Mouse (Mus musculus): ENCODE results near the gene Nes. TPM values are rescaled to one million over a fixed set of nuclear protein-coding genes. Genes with fewer than 3 reads are reported as not detected.

The Nes gene
- polyA plus RNA-seq, 1 experiment from 2014 or later: 20.0 TPM

DNA sequence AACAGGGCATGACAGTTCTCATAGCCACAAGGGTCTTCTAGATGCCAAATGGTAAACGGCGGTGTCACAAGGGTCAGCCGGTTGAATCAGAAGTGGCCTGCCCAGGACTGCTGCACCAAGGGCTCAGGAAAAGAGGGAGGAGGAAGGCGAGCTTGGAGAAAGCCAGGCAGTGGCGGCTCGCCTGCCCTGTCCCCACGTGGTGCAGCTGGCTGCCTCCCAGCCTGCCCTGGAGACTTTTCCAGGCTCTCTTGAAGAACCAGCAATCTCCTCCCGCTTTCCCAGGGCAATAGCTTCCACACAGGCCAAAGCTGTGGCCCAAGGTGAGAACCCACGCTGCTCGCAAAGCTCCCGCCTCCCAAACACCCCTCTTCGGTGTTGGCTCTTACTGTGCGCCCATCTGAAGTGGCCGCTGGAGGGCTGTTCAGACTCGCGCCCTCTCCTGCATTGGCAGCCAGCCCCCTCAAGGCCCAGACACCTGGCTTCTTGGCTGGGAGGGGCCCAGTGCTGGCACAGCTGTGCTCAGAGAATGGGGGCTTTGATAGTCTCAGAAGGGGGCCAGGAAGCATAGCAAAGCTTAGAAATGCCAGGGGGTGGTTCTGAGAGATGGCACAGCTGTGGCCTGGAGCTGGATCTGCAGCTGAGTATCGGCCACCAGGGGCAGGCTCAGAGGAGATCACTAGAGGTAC lies 31.6 kb downstream of the Nes start:
- ATAC-seq: no peak
- Histone ChIP-seq H3K4me3 (replicated peaks) (no peak overlapping the region), H3K4me1 (replicated peaks) (peaks cover 10% of the 10 kb centered on the region; the same call in 1 of the 2 replicates), H3K9ac (no peak overlapping the region), H3K27me3 (replicated peaks) (peaks cover 74% of the 10 kb centered on the region), H3K36me3 (no peaks in the 10 kb centered on the region), H3K4me2 (replicated peaks) (no peak overlapping the region), H3K27ac (no peak overlapping the region), H3K9me3 (0 out of 2 replicates have a peak, but pooled peaks cover 3% of the 10 kb centered on the region)
- WGBS: 2% methylated on average over 17 of the region's 17 CpGs

GRCm38 (mm10) chr3:88005822-88006786 lies 35.2 kb downstream of the Nes start:
- Histone ChIP-seq H3K9me3 (0 out of 2 replicates have a peak, but pooled peaks cover 3% of the 10 kb centered on the region), H3K9ac (no peak overlapping the region), H3K4me2 (replicated peaks) (no peak overlapping the region), H3K4me1 (replicated peaks) (no peaks in the 10 kb centered on the region), H3K27ac (no peak overlapping the region), H3K4me3 (replicated peaks) (no peak overlapping the region), H3K36me3 (no peaks in the 10 kb centered on the region), H3K27me3 (replicated peaks) (peaks cover 46% of the 10 kb centered on the region)
- ATAC-seq: no peak
- WGBS: 75% methylated on average over 18 of the region's 18 CpGs

DNA sequence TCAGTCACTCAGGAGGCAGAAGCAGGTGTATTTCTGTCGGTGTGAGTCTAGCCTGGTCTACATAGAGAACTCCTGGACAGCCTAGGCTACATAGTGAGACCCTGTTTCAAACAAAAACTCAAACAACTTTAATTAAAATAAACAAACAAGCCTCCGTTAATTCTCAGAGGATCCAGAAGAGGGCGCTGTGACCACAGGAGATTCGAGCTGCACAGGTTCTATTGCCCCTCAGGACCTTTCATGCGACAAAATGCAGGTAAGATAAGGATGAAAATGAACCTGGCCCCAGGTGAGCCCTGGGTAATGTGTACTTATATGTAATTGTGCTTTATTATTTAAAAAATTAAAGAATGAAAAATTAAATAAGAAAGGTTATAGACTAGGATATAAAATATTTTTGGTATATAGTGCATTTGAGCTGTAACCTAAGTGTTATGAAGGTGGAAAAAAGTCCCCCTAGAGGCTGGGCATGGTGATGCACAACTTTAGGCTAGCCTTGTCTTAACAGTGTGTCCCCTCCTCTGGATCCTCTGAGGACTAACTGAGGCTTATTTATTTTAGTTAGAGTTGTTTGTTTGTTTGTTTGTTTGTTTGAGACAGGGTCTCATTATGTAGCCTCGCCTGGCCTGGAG lies 39.9 kb downstream of the Nes start:
- Histone ChIP-seq H3K36me3 (no peaks in the 10 kb centered on the region), H3K4me2 (replicated peaks) (no peak overlapping the region), H3K27ac (no peak overlapping the region), H3K27me3 (replicated peaks) (peaks cover 20% of the 10 kb centered on the region), H3K9ac (no peak overlapping the region), H3K9me3 (no peaks in the 10 kb centered on the region), H3K4me3 (replicated peaks) (no peak overlapping the region), H3K4me1 (replicated peaks) (no peaks in the 10 kb centered on the region)
- 7% methylated on average over 6 of the region's 6 CpGs for WGBS
- ATAC-seq: no peak

GRCm38 (mm10) chr3:88022322-88023191 lies 51.7 kb downstream of the Nes start:
- peaks cover 70% of the 10 kb centered on the region for H3K27me3 ChIP-seq (replicated peaks)
- peaks cover 18% of the 10 kb centered on the region for H3K4me1 ChIP-seq (replicated peaks)
- H3K4me3 ChIP-seq (replicated peaks): peak overlapping the region; percentile 57
- H3K9ac ChIP-seq: peak overlapping the region; percentile 41
- WGBS: 2% methylated on average over 65 of the region's 66 CpGs
- H3K4me2 ChIP-seq (replicated peaks): peak overlapping the region; percentile 100
- H3K9me3 ChIP-seq: no peaks in the 10 kb centered on the region
- no peak overlapping the region for H3K27ac ChIP-seq
- H3K36me3 ChIP-seq: no peaks in the 10 kb centered on the region
- peak; percentile 95 for ATAC-seq

DNA sequence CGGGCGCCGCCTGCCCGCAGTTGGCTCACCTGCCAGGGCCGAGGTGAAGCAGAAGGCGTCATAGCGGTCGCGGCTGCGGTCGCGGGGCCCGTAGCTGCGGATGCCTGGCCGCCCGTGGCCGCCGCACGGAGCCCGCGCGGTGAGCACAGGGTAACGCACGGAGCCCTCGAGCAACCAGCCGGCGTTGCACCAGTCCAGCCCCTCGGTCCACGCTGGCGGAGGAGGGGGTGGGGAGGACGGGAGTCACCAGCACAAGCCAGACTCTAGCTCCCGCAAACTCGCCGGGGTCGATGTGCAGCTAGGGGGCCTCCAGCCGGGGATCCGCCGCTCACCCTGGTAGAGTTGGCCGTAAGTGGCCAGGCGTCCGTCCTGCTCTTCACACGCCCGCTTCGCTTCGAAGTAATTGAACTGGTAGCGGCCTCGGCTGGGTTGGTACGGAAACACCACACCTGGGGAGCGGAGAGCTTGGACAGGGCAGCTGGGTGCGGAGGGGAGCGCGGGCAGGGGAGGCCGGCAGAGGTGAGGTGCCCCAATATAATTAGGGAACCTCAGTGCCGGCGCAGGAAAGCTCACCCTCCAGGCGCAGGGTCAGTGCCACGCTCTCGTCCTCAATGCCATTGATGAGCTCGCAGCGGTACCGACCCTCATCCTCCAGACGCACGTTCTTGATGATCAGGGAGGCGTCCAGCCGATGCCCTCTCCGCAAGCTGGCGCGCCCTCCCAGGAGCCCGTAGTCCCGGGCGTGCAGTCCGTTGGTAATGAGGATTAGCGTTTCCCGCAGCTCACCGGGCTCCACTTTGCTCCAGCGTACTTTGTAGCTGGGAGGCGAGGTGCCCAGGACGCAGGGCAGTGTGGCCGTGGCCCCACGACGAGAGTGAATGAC lies 52.6 kb downstream of the Nes start:
- peak; percentile 79 for ATAC-seq
- no peaks in the 10 kb centered on the region for H3K36me3 ChIP-seq
- peaks cover 18% of the 10 kb centered on the region for H3K4me1 ChIP-seq (replicated peaks)
- H3K4me2 ChIP-seq (replicated peaks): peak overlapping the region; percentile 100
- peak overlapping the region; percentile 41 for H3K9ac ChIP-seq
- whole genome bisulfite sequencing: under 1% methylated on average over 81 of the region's 81 CpGs
- peaks cover 65% of the 10 kb centered on the region for H3K27me3 ChIP-seq (replicated peaks)
- no peaks in the 10 kb centered on the region; the same call in 1 of the 2 replicates for H3K9me3 ChIP-seq
- H3K27ac ChIP-seq: no peak overlapping the region
- H3K4me3 ChIP-seq (replicated peaks): peak overlapping the region; percentile 57

DNA sequence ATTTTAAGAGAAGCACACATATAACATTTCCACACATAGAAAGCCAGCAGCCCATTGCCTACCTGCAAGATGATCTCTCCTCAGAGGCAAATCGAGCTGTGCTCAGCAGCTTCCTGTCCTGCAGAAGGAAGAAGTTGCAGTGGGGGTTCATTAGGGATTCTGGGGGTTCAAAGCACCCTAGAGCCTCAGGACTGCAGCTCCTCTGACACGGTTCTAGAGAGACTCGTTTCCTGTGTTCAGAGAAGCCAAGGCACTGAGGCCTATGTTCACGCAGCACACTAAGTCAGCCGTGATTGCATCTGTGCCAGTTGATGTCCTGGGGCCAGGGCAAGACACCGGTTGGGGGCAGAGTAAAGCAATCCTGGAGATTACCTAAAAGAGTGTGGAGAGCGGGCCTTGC lies 55.9 kb downstream of the Nes start:
- H3K27me3 ChIP-seq (replicated peaks): peaks cover 67% of the 10 kb centered on the region
- no peak overlapping the region for H3K4me3 ChIP-seq (replicated peaks)
- no peak for ATAC-seq
- H3K9ac ChIP-seq: no peak overlapping the region
- no peak overlapping the region for H3K4me2 ChIP-seq (replicated peaks)
- no peaks in the 10 kb centered on the region; the same call in 1 of the 2 replicates for H3K9me3 ChIP-seq
- peaks cover 18% of the 10 kb centered on the region for H3K4me1 ChIP-seq (replicated peaks)
- 62% methylated on average over 7 of the region's 7 CpGs for WGBS
- no peaks in the 10 kb centered on the region for H3K36me3 ChIP-seq
- H3K27ac ChIP-seq: no peak overlapping the region

DNA sequence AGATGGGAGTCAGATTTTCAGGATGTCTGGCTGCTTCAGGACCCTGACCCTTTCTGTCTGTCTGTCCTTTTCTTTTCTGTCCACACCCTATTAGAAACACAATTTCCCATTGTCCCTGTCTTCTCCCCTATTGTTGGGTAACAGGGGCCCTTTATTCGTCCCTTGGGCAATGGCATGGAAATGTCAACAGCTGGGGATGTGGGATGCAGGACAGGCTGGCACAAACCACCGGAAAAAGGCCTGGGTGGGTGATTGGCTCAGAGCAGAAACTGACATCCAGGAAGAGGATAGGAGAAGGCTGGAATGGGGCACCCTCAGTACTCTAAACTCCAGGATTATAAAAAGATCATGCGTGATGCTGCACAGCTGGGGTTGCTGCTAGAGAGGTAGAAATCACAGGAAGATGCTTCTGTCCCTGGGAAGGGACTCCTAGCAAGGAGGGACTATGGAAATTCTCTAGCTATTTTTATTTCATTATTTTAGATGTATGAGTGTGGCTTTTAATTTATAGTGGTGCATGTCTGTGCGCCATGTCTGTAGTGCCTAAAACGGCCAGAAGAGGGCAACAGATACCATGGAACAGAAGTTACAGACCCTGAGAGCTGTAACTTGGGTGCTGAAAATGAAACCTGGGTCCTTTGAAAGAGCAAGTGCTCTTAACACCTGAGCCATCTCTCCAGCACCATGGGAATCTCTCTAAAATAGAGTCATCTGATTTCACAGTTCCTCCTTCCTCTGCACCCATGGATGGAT lies 56.7 kb downstream of the Nes start, which contains the start of gene Hapln2:
TSS of gene Hapln2 (minus strand) at position 150 of the 753 bp plus-strand sequence.
- 49% methylated on average over 5 of the region's 5 CpGs for WGBS
- Histone ChIP-seq H3K27ac (no peak within 1 kb of the TSS), H3K9me3 (no peaks in the 10 kb centered on the region; the same call in 1 of the 2 replicates), H3K4me2 (replicated peaks) (no peak within 1 kb of the TSS), H3K9ac (no peak within 1 kb of the TSS), H3K36me3 (no peaks in the 10 kb centered on the region), H3K4me1 (replicated peaks) (peaks cover 14% of the 10 kb centered on the region), H3K4me3 (replicated peaks) (no peak within 1 kb of the TSS), H3K27me3 (replicated peaks) (peaks cover 68% of the 10 kb centered on the region)
- ATAC-seq: no peak

Other genes with a start within 250 kb of the Nes start
- gene Lrrc71, start 222.5 kb upstream of the Nes start, polyA plus RNA-seq (2015; fragmentation: Nextera tagmentation; extraction: Ambion mirVana): 0.36 and 0.48 TPM in 2 replicates
- 2.5 and 3.2 TPM in 2 replicates for gene Ntrk1, start 175.9 kb upstream of the Nes start, polyA plus RNA-seq (2015; fragmentation: Nextera tagmentation; extraction: Ambion mirVana)
- 0.44 and 0.52 TPM in 2 replicates for gene Insrr, start 174.1 kb upstream of the Nes start, polyA plus RNA-seq (2015; fragmentation: Nextera tagmentation; extraction: Ambion mirVana)
- 22.6 and 29.5 TPM in 2 replicates for gene Pear1, start 146.8 kb upstream of the Nes start, polyA plus RNA-seq (2015; fragmentation: Nextera tagmentation; extraction: Ambion mirVana)
- 0.24 and 0.43 TPM in 2 replicates for gene Sh2d2a, start 124.3 kb upstream of the Nes start, polyA plus RNA-seq (2015; fragmentation: Nextera tagmentation; extraction: Ambion mirVana)
- 13.1 TPM in 2 replicates for gene Prcc, start 85.5 kb upstream of the Nes start, polyA plus RNA-seq (2015; fragmentation: Nextera tagmentation; extraction: Ambion mirVana)
- 227 and 229 TPM in 2 replicates for gene Hdgf, start 64.8 kb upstream of the Nes start, polyA plus RNA-seq (2015; fragmentation: Nextera tagmentation; extraction: Ambion mirVana)
- 74.2 and 79.2 TPM in 2 replicates for gene Mrpl24, start 51.6 kb upstream of the Nes start, polyA plus RNA-seq (2015; fragmentation: Nextera tagmentation; extraction: Ambion mirVana)
- gene Isg20l2, start 40.8 kb upstream of the Nes start, polyA plus RNA-seq (2015; fragmentation: Nextera tagmentation; extraction: Ambion mirVana): 46.7 and 49.9 TPM in 2 replicates
- gene Rrnad1, start 40.4 kb upstream of the Nes start, polyA plus RNA-seq (2015; fragmentation: Nextera tagmentation; extraction: Ambion mirVana): 15.8 and 16.3 TPM in 2 replicates
- 7.0 and 8.2 TPM in 2 replicates for gene Crabp2, start 22.4 kb upstream of the Nes start, polyA plus RNA-seq (2015; fragmentation: Nextera tagmentation; extraction: Ambion mirVana)
- gene Bcan, start 29.2 kb downstream of the Nes start, polyA plus RNA-seq (2015; fragmentation: Nextera tagmentation; extraction: Ambion mirVana): 0.15 and 0.54 TPM in 2 replicates
- not detected in 2 replicates for gene Hapln2, start 56.5 kb downstream of the Nes start, polyA plus RNA-seq (2015; fragmentation: Nextera tagmentation; extraction: Ambion mirVana)
- 36.7 and 40.3 TPM in 2 replicates for gene Gpatch4, start 72.0 kb downstream of the Nes start, polyA plus RNA-seq (2015; fragmentation: Nextera tagmentation; extraction: Ambion mirVana)
- 152 and 167 TPM in 2 replicates for gene Naxe, start 87.4 kb downstream of the Nes start, polyA plus RNA-seq (2015; fragmentation: Nextera tagmentation; extraction: Ambion mirVana)
- not detected in 2 replicates for gene Ttc24, start 107.2 kb downstream of the Nes start, polyA plus RNA-seq (2015; fragmentation: Nextera tagmentation; extraction: Ambion mirVana)
- gene Iqgap3, start 110.9 kb downstream of the Nes start, polyA plus RNA-seq (2015; fragmentation: Nextera tagmentation; extraction: Ambion mirVana): 16.7 and 17.0 TPM in 2 replicates
- gene Mef2d, start 171.3 kb downstream of the Nes start, polyA plus RNA-seq (2015; fragmentation: Nextera tagmentation; extraction: Ambion mirVana): 19.7 and 20.8 TPM in 2 replicates